Mouse (Mus musculus) myocyte (in vitro differentiated cells): ENCODE measurements around the gene Rab19. TPM values are rescaled to one million over a fixed set of nuclear protein-coding genes. Genes with fewer than 3 reads are reported as not detected.
"Not testable (repeated sequence)": the region's sequence is repeated elsewhere in the genome, so short reads cannot be mapped to it uniquely, and the experiment has no call there.

Source experiments
- H3K27me3 ChIP-seq: one replicate; pipeline ENCODE4 v1.6.1; 2011; ENCODE audit not compliant: control insufficient read depth, insufficient read depth, insufficient read length
- H3K36me3 ChIP-seq: one replicate; pipeline ENCODE4 v1.6.1; 2011; ENCODE audit not compliant: control insufficient read depth, insufficient read depth
- H3K4me2 ChIP-seq: one replicate; pipeline ENCODE4 v1.6.1; 2011; ENCODE audit warnings: low read depth, control low read depth
- H3K4me3 ChIP-seq: one replicate; pipeline ENCODE4 v1.5.1; 2011; ENCODE audit warnings: mild to moderate bottlenecking, control low read depth, moderate library complexity
- H3K79me2 ChIP-seq: one replicate; pipeline ENCODE4 v1.6.1; 2011; ENCODE audit not compliant: control insufficient read depth, insufficient read depth
- H3ac ChIP-seq: one replicate; pipeline ENCODE4 v1.6.1; 2011; ENCODE audit not compliant: control insufficient read depth, insufficient read length
- CEBPB ChIP-seq: IDR thresholded peaks from 2 replicates; pipeline ENCODE4 v1.6.1; 2011; ENCODE audit warnings: mild to moderate bottlenecking, moderate library complexity; ENCODE audit not compliant: poor library complexity, insufficient read depth, severe bottlenecking
- E2F4 ChIP-seq: IDR thresholded peaks from one replicate; pipeline ENCODE4 v1.6.1; 2011; ENCODE audit warnings: mild to moderate bottlenecking, control low read depth, moderate library complexity; ENCODE audit not compliant: insufficient read depth
- MAX ChIP-seq: IDR thresholded peaks from one replicate; pipeline ENCODE4 v1.6.1; 2011; ENCODE audit warnings: low read depth, mild to moderate bottlenecking, control low read depth
- MYOD1 ChIP-seq, 3 experiments: IDR thresholded peaks; one replicate each; pipeline ENCODE4 v1.6.1; 2011; ENCODE audit warnings: control low read depth in 2 of 3, low read depth in 2 of 3, mild to moderate bottlenecking in 2 of 3, moderate library complexity in 1 of 3; ENCODE audit not compliant: insufficient read length in 2 of 3, control insufficient read depth in 1 of 3
- MYOG ChIP-seq, 3 experiments: IDR thresholded peaks; one replicate each; pipeline ENCODE4 v1.6.1; 2011; ENCODE audit warnings: control low read depth in 2 of 3, low read depth in 2 of 3, mild to moderate bottlenecking in 2 of 3; ENCODE audit not compliant: insufficient read length in 2 of 3, control insufficient read depth in 1 of 3, insufficient read depth in 1 of 3
- POLR2A ChIP-seq: IDR thresholded peaks from one replicate; pipeline ENCODE4 v1.6.1; 2011; ENCODE audit warnings: low read depth, mild to moderate bottlenecking, control low read depth, moderate library complexity; ENCODE audit not compliant: insufficient read length
- POLR2AphosphoS2 ChIP-seq: IDR thresholded peaks from one replicate; pipeline ENCODE4 v1.6.1; 2011; ENCODE audit warnings: low read depth, control low read depth; ENCODE audit not compliant: insufficient read length
- REST ChIP-seq: IDR thresholded peaks from one replicate; pipeline ENCODE4 v1.6.1; 2011; ENCODE audit warnings: mild to moderate bottlenecking, control low read depth, moderate library complexity; ENCODE audit not compliant: insufficient read depth, insufficient read length
- SRF ChIP-seq: IDR thresholded peaks from one replicate; pipeline ENCODE4 v1.6.1; 2011; ENCODE audit warnings: low read depth; ENCODE audit not compliant: control insufficient read depth, insufficient read length
- TCF12 ChIP-seq: IDR thresholded peaks from one replicate; pipeline ENCODE4 v1.6.1; 2011; ENCODE audit warnings: mild to moderate bottlenecking, control low read depth; ENCODE audit not compliant: poor library complexity, insufficient read depth, severe bottlenecking
- TCF3 ChIP-seq: IDR thresholded peaks from one replicate; pipeline ENCODE4 v1.6.1; 2011; ENCODE audit warnings: low read depth, control low read depth; ENCODE audit not compliant: insufficient read length
- USF1 ChIP-seq: IDR thresholded peaks from one replicate; pipeline ENCODE4 v1.6.1; 2011; ENCODE audit warnings: low read depth, mild to moderate bottlenecking, control low read depth, moderate library complexity
- polyA plus RNA-seq: library from polyadenylated mRNA; unstranded; fragments of >200 nt; fragmentation: generic; extraction: Trizol; gene quantifications from one replicate; pipeline ENCODE4 v1.2.1, GENCODE M21; 2012; ENCODE audit warnings: missing spikeins

Rab19 gene
- polyA plus RNA-seq, 1 experiment, result not detected

DNA sequence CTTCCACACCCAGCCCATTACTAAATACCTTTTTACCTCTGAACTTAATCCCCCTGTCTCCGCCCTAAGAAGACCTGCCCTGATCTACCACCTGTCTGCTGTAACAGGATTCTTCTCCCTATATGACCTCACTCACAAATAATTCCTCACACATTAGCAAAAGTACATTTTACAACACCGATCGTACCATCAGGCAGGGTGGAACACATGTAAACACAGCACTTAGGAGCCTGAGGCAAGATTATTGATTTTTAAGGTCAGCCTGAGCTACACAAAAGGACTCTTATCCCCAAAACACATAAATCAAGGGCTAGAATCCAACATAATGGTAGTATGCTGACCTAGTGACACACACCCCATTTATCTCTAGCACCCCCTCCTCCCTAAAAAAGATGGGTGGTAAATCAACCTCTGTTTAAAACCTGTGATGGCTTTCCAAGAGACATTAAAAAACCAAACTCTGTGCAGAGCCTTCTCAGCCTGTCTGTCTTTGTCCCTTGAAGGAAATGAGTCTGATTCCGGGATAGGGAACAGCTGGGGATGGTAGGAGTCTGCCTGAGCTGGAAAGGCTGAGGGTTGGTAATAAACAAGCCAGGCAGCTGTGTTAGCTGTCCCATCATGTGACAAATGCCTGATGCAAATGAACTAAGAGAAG is 7.5 kb upstream of the Rab19 start:
- H3ac ChIP-seq, result no peak overlapping the region
- peaks cover 3% of the 10 kb centered on the region for H3K36me3 ChIP-seq
- no peaks in the 10 kb centered on the region for H3K79me2 ChIP-seq
- peak overlapping the region; percentile 59 for H3K4me2 ChIP-seq
- no peaks in the 10 kb centered on the region for H3K27me3 ChIP-seq
- no peak for TF ChIP-seq SRF
- peak; percentile 42 for TF ChIP-seq USF1
- no peak overlapping the region for H3K4me3 ChIP-seq

DNA sequence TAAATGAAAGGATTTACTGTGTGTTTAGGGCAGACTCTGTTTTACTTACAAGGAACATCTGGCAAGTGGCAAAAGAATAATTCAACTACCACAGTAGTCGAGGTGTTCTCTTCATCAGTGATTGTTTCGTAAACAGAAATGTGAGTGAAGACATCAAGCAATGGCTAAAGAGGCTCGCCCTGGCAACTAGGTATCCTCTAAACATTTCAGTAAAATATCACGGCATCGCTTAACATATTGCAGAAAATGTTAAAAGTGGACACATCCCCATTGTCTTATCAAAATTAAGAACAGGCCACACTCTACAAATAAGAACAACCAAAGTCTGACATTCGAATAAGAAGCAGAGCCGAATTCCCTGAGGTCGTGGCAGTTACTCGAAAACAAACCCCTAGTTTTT is 4.2 kb upstream of the Rab19 start:
- Histone ChIP-seq H3ac (peak overlapping the region; percentile 22), H3K36me3 (no peaks in the 10 kb centered on the region), H3K4me3 (peak overlapping the region; percentile 55), H3K27me3 (no peaks in the 10 kb centered on the region), H3K79me2 (no peaks in the 10 kb centered on the region), H3K4me2 (peak overlapping the region; percentile 79)
- TF ChIP-seq TCF3, result no peak
- TF ChIP-seq POLR2A, result no peak
- TF ChIP-seq MYOG (IDR thresholded peaks at IDR 0.05; ENCODE audit: control insufficient read depth in 1 of 3, insufficient read depth in 1 of 3, insufficient read length in 2 of 3, low read depth in 2 of 3), result no peak
- no peak for TF ChIP-seq CEBPB
- no peak for TF ChIP-seq MAX
- no peak for TF ChIP-seq REST
- no peak for TF ChIP-seq TCF12
- TF ChIP-seq POLR2AphosphoS2, result no peak
- no peak for TF ChIP-seq MYOD1 (IDR thresholded peaks at IDR 0.05; ENCODE audit: control insufficient read depth in 1 of 3, insufficient read length in 2 of 3, low read depth in 2 of 3)

DNA sequence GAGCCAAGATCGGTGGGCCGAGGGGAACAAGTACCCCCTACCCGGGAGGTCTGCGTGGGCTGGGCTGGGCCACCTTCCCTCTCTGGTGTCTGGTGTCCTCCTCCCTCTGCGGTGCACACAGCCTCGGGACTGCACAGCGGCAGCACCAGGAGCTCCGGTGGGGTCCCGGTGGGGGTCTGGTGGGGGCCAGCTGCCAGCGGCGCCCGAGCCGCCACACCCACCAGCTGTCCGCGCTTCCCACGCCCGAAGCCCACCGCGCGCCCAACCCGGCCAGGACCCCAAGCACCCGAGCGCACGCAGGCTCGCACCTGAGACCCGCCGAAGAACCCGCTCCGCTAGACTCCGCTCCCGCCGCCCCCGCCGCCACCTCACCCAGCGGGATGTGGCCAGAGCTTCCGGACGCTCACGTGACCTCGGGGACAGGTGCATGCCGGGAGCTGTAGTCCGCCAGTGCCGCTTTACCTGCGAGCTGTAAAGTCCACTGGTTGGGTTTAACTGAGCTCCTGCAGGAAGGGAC is 3.6 kb upstream of the Rab19 start, which contains the start of gene Slc37a3:
Gene Slc37a3, minus strand, starts transcription at position 365 of the 517 bp plus-strand sequence.
- Histone ChIP-seq H3K79me2 (no peaks in the 10 kb centered on the region), H3K27me3 (no peaks in the 10 kb centered on the region), H3ac (peak within 1 kb of the TSS; percentile 22), H3K4me3 (peak within 1 kb of the TSS; percentile 55), H3K4me2 (peak within 1 kb of the TSS; percentile 79), H3K36me3 (no peaks in the 10 kb centered on the region)
- TF ChIP-seq REST (no peak), MYOD1 (IDR thresholded peaks at IDR 0.05; ENCODE audit: control insufficient read depth in 1 of 3, insufficient read length in 2 of 3, low read depth in 2 of 3) (peak in 1 of 3 experiments; percentile 66), POLR2A (peak; percentile 77), USF1 (peak; percentile 97), E2F4 (no peak), POLR2AphosphoS2 (peak; percentile 38), MYOG (IDR thresholded peaks at IDR 0.05; ENCODE audit: control insufficient read depth in 1 of 3, insufficient read depth in 1 of 3, insufficient read length in 2 of 3, low read depth in 2 of 3) (peak in 2 of 3 experiments; percentile 34 to 44)

DNA sequence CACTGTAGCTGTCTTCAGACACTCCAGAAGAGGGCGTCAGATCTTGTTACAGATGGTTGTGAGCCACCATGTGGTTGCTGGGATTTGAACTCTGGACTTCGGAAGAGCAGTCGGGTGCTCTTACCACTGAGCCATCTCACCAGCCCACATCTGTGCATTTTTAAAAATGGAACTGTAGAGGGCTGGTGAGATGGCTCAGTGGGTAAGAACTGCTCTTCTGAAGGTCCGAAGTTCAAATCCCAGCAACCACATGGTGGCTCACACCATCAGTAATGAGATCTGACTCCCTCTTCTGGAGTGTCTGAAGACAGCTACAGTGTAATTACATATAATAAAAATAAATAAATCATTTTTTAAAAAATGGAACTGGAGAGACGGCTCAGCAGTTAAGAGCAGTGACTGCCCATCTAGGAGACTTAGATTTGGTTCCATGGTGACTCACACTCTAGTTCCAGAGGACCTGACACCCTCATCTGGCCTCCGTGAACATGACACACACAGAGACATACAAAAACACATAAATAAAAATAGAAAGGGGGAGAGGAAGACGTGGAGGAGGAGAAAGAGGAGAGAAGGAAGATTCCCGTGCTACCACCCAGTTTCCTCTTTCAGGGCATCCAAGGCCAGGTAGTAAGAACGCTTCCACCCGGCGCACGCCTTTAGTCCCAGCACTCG is 2.7 kb upstream of the Rab19 start:
- not testable (repeated sequence) for H3ac ChIP-seq, H3K4me2 ChIP-seq, H3K27me3 ChIP-seq, H3K79me2 ChIP-seq, H3K36me3 ChIP-seq
- peak overlapping the region; percentile 55 for H3K4me3 ChIP-seq

DNA sequence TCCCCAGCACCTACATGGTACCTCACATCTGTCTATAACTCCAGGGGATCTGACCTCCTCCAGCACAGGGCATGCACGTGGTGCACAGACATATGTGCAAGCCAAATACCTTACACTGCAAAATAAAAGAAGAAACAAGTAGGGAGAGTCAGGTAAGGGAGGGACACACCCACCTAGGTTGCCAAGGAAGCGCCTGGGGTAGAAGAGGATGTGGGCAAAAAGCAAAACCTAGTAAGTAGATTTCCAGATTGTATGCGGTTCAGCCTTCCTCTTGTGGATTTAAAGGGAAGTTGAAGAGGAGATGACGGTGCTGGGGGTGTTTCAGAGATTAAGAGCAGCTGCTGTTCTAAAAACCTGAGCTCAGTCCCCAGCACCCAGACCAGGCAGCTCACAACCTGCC is 1.8 kb upstream of the Rab19 start:
- Histone ChIP-seq H3K4me3 (no peak overlapping the region), H3ac (no peak overlapping the region), H3K36me3 (no peaks in the 10 kb centered on the region), H3K27me3 (peaks cover 10% of the 10 kb centered on the region), H3K4me2 (no peak overlapping the region), H3K79me2 (no peaks in the 10 kb centered on the region)
- TF ChIP-seq TCF12, result no peak

DNA sequence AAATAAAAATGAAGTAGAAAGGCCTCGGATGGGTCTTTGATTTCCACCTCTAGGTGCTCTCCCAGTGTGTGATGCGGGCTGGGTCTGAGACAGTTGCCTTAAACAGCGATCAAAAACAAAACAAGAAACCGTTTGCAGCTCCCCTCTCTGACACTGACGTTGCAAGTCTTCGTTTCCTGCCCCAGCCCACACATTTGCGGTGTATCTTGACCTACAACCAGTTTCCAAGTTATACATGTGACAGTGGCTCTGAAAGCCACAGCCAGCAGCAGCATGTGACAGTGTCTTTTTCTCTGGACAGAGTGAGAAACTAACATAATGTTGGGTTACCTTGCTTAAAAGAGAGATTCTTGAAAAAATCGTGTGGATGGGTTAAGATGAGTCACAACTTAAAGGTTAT is 1.2 kb upstream of the Rab19 start:
- no peak for TF ChIP-seq TCF12
- no peak for TF ChIP-seq MYOD1 (IDR thresholded peaks at IDR 0.05; ENCODE audit: control insufficient read depth in 1 of 3, insufficient read length in 2 of 3, low read depth in 2 of 3)

More for the DNA sequence above, 1.2 kb upstream of the Rab19 start:
- Histone ChIP-seq H3ac (no peak overlapping the region), H3K79me2 (no peaks in the 10 kb centered on the region), H3K4me2 (no peak overlapping the region), H3K27me3 (peaks cover 15% of the 10 kb centered on the region), H3K36me3 (no peaks in the 10 kb centered on the region), H3K4me3 (no peak overlapping the region)
